Mouse (Mus musculus) G1E-ER4 (cell line): ENCODE results near the gene Psors1c2. TPM values are rescaled to one million over a fixed set of nuclear protein-coding genes. Genes with fewer than 3 reads are reported as not detected.

ENCODE experiments used
- GATA1 ChIP-seq: IDR thresholded peaks from one replicate; pipeline ENCODE4 v1.8.0; 2012; ENCODE audit warnings: low read length, inconsistent platforms
- polyA plus RNA-seq: library from polyadenylated mRNA; stranded (reverse); fragments of >175 nt; gene quantifications from 2 replicates; pipeline ENCODE4 v1.2.3, GENCODE M21; 2012

Psors1c2 gene
- polyA plus RNA-seq, 1 experiment, result 0.77 TPM

GRCm38 (mm10) chr17:35548636-35549035 lies 15.6 kb downstream of the Psors1c2 start:
- no peak for TF ChIP-seq GATA1

- TF ChIP-seq GATA1, result no peak
Measured at GRCm38 (mm10) chr17:35549437-35550142, 16.6 kb downstream of the Psors1c2 start.

- TF ChIP-seq GATA1, result no peak
Measured at GRCm38 (mm10) chr17:35550143-35550494, 17.1 kb downstream of the Psors1c2 start.

GRCm38 (mm10) chr17:35550871-35551270 lies 17.9 kb downstream of the Psors1c2 start:
- no peak for TF ChIP-seq GATA1

DNA sequence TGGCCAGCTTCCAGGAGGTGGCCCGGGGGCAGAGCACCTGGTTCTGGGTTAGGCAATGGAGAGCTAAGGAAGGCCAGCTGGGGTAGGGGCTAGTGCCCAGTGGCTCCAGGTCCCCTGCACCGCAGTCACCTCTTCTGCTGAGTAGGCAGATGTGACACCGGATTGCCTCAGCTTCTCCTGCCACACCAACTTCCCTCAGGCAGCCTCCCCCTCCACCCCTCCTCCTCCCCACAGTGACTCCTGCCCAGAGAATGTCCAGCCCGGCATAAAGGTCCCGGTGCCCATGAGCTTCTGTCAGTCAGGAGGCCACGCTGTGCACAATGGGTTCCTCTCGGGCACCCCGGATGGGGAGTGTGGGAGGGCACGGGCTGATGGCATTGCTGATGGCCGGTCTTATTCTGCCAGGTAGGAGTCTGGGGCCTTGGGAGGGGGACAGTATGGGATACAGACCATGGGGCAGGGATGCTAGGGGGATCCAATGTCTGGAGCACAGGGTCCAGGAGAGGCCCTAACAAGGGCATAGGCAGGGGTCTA lies 18.9 kb downstream of the Psors1c2 start, which contains the start of gene Cdsn:
Gene Cdsn (plus strand): TSS at position 248 of the 534 bp plus-strand sequence.
- no peak for TF ChIP-seq GATA1

GRCm38 (mm10) chr17:35554321-35554720 lies 21.3 kb downstream of the Psors1c2 start:
- no peak for TF ChIP-seq GATA1

DNA sequence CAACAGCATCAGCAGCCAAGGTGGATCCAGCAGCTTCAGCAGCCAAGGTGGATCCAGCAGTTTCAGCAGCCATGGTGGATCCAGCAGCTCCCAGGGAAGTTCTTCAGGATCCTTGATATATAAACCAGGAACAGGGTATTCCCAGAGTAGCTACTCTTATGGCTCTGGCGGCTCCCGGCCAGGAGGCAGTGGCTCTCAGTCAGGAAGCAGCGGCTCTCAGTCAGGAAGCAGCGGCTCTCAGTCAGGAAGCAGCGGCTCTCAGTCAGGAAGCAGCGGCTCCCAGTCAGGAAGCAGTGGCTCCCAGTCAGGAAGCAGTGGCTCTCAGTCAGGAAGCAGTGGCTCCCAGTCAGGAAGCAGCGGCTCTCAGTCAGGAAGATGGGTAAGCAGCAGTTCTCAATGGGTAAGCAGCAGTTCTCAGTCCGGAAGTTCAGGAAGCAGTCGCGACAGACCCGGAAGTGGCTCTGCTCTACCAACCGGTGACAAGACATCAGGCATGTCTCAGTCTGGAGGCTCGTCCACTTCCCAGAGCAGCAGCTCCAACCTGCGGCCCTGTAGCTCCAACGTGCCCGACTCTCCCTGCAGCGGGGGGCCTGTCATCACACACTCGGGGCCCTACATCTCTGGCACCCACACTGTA lies 21.9 kb downstream of the Psors1c2 start:
- TF ChIP-seq GATA1, result no peak

- TF ChIP-seq GATA1, result no peak
Measured at GRCm38 (mm10) chr17:35556186-35556765, 23.3 kb downstream of the Psors1c2 start.

- no peak for TF ChIP-seq GATA1
Measured at GRCm38 (mm10) chr17:35556812-35557211, 23.8 kb downstream of the Psors1c2 start.

DNA sequence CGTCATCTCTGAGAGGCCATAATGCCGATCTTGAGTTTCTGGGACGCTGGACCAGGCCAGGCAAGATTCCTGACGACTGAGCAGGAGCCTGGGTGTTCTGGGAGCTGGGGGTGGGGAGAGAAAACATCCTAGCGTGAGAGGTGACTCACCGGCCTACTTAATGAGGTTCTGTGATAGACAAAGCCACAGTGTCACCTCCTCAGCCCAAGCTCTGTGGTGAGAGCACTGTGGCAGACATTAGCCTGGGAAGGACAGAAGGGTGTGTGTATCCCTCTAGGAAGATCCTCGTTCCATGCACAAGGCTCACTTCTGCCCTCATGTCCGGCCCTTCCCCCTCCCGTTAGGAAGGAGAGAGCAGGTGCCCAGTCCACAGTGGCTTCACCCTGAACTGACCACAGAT lies 24.4 kb downstream of the Psors1c2 start:
- no peak for TF ChIP-seq GATA1

DNA sequence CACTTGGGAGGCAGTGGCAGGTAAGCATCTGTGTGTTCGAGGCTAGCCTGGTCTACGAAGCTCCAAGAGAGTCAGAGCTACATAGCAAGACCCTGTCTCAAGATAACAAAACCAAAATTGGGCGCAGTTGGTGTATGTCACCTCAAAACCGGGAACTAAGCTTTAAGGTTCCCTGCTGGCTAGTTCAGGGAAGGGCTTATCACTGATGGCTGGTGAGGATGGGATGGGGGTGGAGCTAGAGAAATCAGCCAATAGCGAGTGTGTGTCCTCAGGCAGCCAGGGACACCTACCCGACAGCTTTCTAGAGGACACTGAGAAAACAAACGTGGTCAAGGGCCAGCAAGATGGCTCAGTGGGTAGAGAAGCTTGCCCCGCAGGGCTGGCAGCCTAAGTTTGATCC lies 25.2 kb downstream of the Psors1c2 start:
- no peak for TF ChIP-seq GATA1

DNA sequence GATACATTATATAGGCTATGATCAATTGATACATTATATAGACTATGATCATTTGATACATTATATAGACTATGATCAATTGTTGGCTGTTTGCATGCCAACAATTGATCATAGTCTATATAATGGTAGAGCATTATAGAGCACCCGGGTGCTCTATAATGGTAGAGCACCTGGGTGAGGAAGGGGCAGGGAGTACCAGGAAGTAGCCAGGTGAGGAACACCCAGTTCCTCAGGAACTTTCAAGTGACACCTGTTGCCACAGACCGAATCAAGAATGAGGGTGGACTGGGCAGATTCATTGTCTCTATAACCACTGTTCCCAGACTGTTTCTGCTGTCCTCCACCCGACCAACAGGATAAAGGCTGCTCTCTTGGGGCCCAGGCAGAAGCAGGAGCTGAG lies 34.1 kb downstream of the Psors1c2 start, which contains the start of gene 2300002M23Rik:
Gene 2300002M23Rik (plus strand): TSS at position 301 of the 400 bp plus-strand sequence.
- no peak for TF ChIP-seq GATA1

GRCm38 (mm10) chr17:35567767-35568166 lies 34.8 kb downstream of the Psors1c2 start:
- no peak for TF ChIP-seq GATA1

DNA sequence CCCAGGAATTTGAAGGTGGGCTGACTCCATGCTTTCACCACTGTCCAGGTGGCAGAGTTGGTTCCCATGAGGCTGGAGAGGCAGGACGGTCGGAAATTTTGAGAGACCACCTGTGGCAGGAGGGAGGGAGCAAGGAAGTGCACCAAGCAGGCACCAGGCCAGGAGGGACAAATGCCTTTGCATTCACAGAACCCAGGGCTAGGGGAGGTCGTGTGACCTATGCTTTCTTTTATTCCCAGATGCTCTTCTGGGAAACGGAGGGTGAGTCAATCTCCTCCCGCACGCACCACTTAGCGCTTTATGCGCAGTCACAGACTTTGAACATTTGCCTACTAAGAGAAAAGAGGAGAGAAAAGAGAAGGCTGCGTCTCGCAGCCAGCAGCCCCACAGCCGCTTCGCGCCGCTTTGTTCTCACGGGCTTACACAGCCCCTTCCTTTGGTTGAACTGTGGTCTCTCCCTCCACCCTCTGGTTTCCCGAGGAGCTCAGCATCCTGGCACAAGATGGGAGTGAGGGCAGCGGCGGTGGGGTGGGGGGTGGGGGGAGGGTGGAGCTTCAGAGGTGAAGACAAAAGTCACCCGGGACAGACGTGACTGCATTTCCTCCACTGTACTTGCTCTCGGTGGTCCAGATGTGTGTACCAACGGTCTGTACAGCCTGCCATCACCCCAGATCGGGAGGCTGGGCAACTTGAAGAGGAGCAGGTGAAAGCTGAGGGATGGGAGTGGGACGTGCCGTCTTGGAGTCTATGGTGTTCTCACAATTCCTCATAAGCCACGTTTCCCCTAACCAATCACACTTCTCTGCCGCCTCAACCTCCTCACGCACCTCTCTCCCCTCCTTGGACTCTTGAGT lies 36.3 kb downstream of the Psors1c2 start:
- TF ChIP-seq GATA1, result no peak

DNA sequence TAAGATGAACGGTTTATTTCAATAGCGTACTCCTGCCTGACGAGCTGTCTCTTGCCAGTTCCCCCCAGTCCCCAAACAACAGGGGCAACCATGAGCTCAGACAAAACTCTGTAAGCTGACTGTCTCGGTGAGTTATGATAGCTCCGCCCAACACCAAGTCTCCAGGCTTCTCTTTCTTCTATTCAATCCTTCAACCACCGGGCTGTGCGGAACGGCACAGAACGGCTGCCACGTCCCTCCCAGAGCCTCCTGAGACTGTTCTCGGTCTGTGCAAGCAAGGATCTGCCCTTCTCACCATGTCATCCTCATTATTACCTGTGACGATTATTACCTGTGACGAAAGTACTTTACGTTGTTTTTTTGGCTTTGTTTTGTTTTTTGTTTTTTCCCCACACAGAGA lies 37.8 kb downstream of the Psors1c2 start:
- no peak for TF ChIP-seq GATA1
